Mouse (Mus musculus): ENCODE measurements around the gene Adat1. TPM values are rescaled to one million over a fixed set of nuclear protein-coding genes. Genes with fewer than 3 reads are reported as not detected.

Adat1 gene
- polyA plus RNA-seq, 1 experiment from 2014 or later = 17.8 TPM

DNA sequence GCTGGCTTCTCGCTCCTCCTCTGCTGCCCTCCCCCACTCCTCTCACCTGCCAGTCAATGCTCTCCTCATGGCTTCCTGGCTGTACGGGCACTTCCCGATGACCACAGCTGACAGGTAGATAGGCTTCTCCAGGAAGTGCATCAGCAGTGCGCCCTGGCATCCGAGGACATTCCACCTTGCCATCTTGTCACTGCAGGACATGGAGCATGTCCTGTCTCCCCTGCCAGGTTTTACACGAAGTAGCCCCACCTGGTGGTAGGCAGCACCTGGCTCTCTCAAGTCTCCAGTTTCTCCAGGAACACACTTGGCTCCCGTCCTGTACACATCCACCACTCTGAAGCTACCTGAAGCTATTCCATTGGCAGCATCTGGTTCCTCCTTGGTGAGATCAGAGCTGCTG is 10.0 kb downstream of the Adat1 start:
- no peak for ATAC-seq (replicated peaks; ENCODE audit: low FRiP score)
- Histone ChIP-seq H3K36me3 (ENCODE audit: control insufficient read depth, insufficient read depth, low read length) (peaks cover 18% of the 10 kb centered on the region; the same call in 1 of the 2 replicates), H3K27ac (ENCODE audit: low read depth, low read length) (no peak overlapping the region)

GRCm38 (mm10) chr8:111978147-111978546 is 14.0 kb downstream of the Adat1 start:
- no peak overlapping the region for H3K27ac ChIP-seq (ENCODE audit: low read depth, low read length)
- H3K9ac ChIP-seq (ENCODE audit: low read depth, low read length) = no peak overlapping the region
- H3K27me3 ChIP-seq (replicated peaks; ENCODE audit: control insufficient read depth, insufficient read depth, low read length) = no peaks in the 10 kb centered on the region
- H3K4me2 ChIP-seq = peak overlapping the region; percentile 2; the same call in 1 of the 2 replicates
- ATAC-seq (replicated peaks; ENCODE audit: low FRiP score) (peak; percentile 37; the same call in 1 of the 2 replicates), DNase-seq (ENCODE audit: low spot score) (no peak)
- H3K36me3 ChIP-seq (ENCODE audit: control insufficient read depth, insufficient read depth, low read length) = peaks cover 31% of the 10 kb centered on the region; the same call in 1 of the 2 replicates
- no peak overlapping the region for H3K4me3 ChIP-seq (ENCODE audit: low read depth, low read length)
- no peaks in the 10 kb centered on the region; the same call in 1 of the 2 replicates for H3K4me1 ChIP-seq (replicated peaks; ENCODE audit: control insufficient read depth, insufficient read depth, low read length)
- no peaks in the 10 kb centered on the region for H3K9me3 ChIP-seq (ENCODE audit: control insufficient read depth, low read length)
- WGBS = 76% methylated on average over 10 of the region's 10 CpGs

More for the DNA sequence above, 10.0 kb downstream of the Adat1 start:
- no peak overlapping the region for H3K9ac ChIP-seq (ENCODE audit: low read depth, low read length)
- no peaks in the 10 kb centered on the region; the same call in 1 of the 2 replicates for H3K4me1 ChIP-seq (replicated peaks; ENCODE audit: control insufficient read depth, insufficient read depth, low read length)
- no peaks in the 10 kb centered on the region for H3K9me3 ChIP-seq (ENCODE audit: control insufficient read depth, low read length)
- 77% methylated on average over 7 of the region's 7 CpGs for WGBS
- no peaks in the 10 kb centered on the region for H3K27me3 ChIP-seq (replicated peaks; ENCODE audit: control insufficient read depth, insufficient read depth, low read length)
- no peak overlapping the region for H3K4me3 ChIP-seq (ENCODE audit: low read depth, low read length)
- DNase-seq (ENCODE audit: low spot score) = no peak
- no peak overlapping the region for H3K4me2 ChIP-seq

DNA sequence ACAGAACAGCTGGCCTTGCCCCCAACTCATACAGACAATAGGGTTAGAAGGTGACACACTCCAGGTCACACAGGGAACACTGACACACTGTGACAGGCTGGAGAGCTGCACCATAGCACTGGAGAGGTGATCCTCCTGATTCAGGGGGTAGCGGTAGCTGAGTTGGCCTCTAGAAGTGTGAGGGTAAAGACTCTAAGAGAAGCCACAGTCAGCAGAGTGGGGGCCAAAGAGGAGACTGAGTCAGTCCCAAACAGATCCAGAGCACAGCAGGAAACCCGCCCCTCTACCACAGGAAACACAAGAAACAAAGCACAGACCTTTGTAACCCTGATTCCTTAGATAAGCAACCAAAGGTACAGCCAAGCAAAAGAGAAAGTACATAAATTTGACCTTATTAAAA is 15.8 kb downstream of the Adat1 start:
- Histone ChIP-seq H3K4me1 (replicated peaks; ENCODE audit: control insufficient read depth, insufficient read depth, low read length) (no peaks in the 10 kb centered on the region; the same call in 1 of the 2 replicates), H3K4me3 (ENCODE audit: low read depth, low read length) (no peak overlapping the region), H3K36me3 (ENCODE audit: control insufficient read depth, insufficient read depth, low read length) (peaks cover 26% of the 10 kb centered on the region; the same call in 1 of the 2 replicates), H3K27ac (ENCODE audit: low read depth, low read length) (no peak overlapping the region; the same call in 1 of the 2 replicates), H3K9me3 (ENCODE audit: control insufficient read depth, low read length) (no peaks in the 10 kb centered on the region), H3K27me3 (replicated peaks; ENCODE audit: control insufficient read depth, insufficient read depth, low read length) (no peaks in the 10 kb centered on the region), H3K4me2 (no peak overlapping the region), H3K9ac (ENCODE audit: low read depth, low read length) (no peak overlapping the region)
- WGBS = 66% methylated on average over 2 of the region's 2 CpGs
- DNase-seq (ENCODE audit: low spot score) (no peak), ATAC-seq (replicated peaks; ENCODE audit: low FRiP score) (0 out of 2 replicates have a peak, but pooled peaks have one; percentile 24)

DNA sequence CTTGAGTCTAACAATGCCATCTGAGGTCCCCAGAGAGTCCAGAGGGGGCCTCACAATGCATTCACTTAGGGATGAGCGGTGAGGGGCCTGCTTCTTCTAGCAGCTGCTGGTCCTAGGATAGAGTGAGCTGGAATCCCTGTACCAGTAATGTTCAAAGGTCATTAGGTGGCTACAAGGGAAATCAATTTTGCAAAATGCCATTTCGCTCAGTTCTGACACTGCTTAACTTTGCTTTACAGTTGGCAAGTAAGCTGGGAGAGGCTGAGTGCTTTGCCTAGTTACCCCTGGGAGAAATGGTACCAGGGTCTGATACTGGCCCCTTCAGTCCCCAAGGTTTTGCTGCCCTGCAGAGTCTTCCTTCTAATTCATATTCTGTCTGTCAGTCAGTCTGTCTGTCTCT is 16.4 kb downstream of the Adat1 start:
- Histone ChIP-seq H3K27ac (ENCODE audit: low read depth, low read length) (no peak overlapping the region), H3K27me3 (replicated peaks; ENCODE audit: control insufficient read depth, insufficient read depth, low read length) (no peaks in the 10 kb centered on the region), H3K4me2 (no peak overlapping the region), H3K9me3 (ENCODE audit: control insufficient read depth, low read length) (no peaks in the 10 kb centered on the region), H3K4me3 (ENCODE audit: low read depth, low read length) (no peak overlapping the region), H3K4me1 (replicated peaks; ENCODE audit: control insufficient read depth, insufficient read depth, low read length) (no peaks in the 10 kb centered on the region; the same call in 1 of the 2 replicates), H3K36me3 (ENCODE audit: control insufficient read depth, insufficient read depth, low read length) (peaks cover 26% of the 10 kb centered on the region; the same call in 1 of the 2 replicates), H3K9ac (ENCODE audit: low read depth, low read length) (no peak overlapping the region)
- WGBS = 90% methylated on average over 2 of the region's 2 CpGs
- DNase-seq (ENCODE audit: low spot score) = no peak
- ATAC-seq (replicated peaks; ENCODE audit: low FRiP score) = no peak

DNA sequence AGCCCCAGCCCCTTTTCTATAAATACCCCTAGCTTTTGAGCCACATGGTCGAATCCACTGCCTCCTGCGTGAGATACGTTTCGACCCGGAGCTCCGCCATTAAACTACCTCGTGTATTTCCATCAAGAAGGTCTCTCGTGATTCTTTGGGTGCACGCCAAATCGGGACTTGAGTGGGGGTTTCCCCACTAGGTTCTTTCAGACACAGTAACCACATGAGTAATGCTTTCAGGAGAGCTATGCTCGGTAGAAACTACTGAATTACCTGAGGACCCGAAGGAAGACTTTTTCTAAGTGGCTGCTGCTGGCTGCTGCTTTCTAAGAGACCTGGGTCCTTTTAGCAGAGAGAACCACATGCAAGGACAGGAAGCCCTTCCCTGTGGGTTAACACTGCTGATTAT is 18.0 kb downstream of the Adat1 start:
- no peak for DNase-seq (ENCODE audit: low spot score)
- no peak overlapping the region for H3K4me3 ChIP-seq (ENCODE audit: low read depth, low read length)
- H3K27ac ChIP-seq (ENCODE audit: low read depth, low read length) = no peak overlapping the region
- peaks cover 28% of the 10 kb centered on the region; the same call in 1 of the 2 replicates for H3K36me3 ChIP-seq (ENCODE audit: control insufficient read depth, insufficient read depth, low read length)
- H3K4me2 ChIP-seq = no peak overlapping the region
- H3K9ac ChIP-seq (ENCODE audit: low read depth, low read length) = no peak overlapping the region
- H3K9me3 ChIP-seq (ENCODE audit: control insufficient read depth, low read length) = no peaks in the 10 kb centered on the region
- WGBS = 97% methylated on average over 12 of the region's 12 CpGs
- ATAC-seq (replicated peaks; ENCODE audit: low FRiP score) = no peak
- H3K27me3 ChIP-seq (replicated peaks; ENCODE audit: control insufficient read depth, insufficient read depth, low read length) = no peaks in the 10 kb centered on the region
- H3K4me1 ChIP-seq (replicated peaks; ENCODE audit: control insufficient read depth, insufficient read depth, low read length) = no peaks in the 10 kb centered on the region; the same call in 1 of the 2 replicates

GRCm38 (mm10) chr8:111968991-111969390 is 23.1 kb downstream of the Adat1 start:
- ATAC-seq (replicated peaks; ENCODE audit: low FRiP score) = no peak
- Histone ChIP-seq H3K9me3 (ENCODE audit: control insufficient read depth, low read length) (no peaks in the 10 kb centered on the region), H3K4me3 (ENCODE audit: low read depth, low read length) (no peak overlapping the region), H3K4me2 (no peak overlapping the region), H3K27me3 (replicated peaks; ENCODE audit: control insufficient read depth, insufficient read depth, low read length) (no peaks in the 10 kb centered on the region), H3K9ac (ENCODE audit: low read depth, low read length) (no peak overlapping the region), H3K4me1 (replicated peaks; ENCODE audit: control insufficient read depth, insufficient read depth, low read length) (no peaks in the 10 kb centered on the region), H3K27ac (ENCODE audit: low read depth, low read length) (no peak overlapping the region), H3K36me3 (ENCODE audit: control insufficient read depth, insufficient read depth, low read length) (peaks cover 8% of the 10 kb centered on the region; the same call in 1 of the 2 replicates)
- no peak for DNase-seq (ENCODE audit: low spot score)
- WGBS = 68% methylated on average over 5 of the region's 5 CpGs

GRCm38 (mm10) chr8:111968541-111968940 is 23.6 kb downstream of the Adat1 start:
- ATAC-seq (replicated peaks; ENCODE audit: low FRiP score) = no peak
- peaks cover 6% of the 10 kb centered on the region; the same call in 1 of the 2 replicates for H3K36me3 ChIP-seq (ENCODE audit: control insufficient read depth, insufficient read depth, low read length)
- 89% methylated on average over 10 of the region's 10 CpGs for WGBS

DNA sequence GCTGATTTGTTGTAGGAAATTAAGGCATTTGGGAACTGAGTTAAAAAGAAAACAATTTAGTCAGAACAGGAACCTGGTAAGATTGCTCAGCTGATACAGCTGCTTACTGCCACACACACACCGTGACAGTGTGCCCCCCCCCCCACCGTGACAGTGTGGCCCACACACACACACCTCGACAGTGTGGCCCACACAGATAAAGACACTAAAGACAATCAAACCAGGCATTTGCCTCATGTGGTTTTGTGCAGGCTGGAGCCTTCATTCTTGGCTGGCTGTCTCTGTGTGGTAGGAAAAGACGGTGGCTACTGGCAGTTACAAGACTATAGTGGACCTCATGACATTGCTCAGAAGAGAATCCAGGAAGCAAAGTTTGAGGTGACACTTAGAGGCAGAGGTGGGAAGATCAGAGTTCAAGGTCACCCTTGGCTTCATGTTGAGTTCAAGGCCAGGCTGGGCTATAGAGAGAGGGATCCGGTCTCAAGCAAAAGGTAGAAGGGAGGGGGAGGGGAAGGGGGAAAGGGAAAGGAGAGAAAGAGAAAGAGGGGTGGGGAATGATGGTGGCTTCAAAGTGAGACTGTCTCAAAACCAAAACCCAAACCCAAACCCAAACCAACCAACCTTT is 24.7 kb downstream of the Adat1 start:
- Histone ChIP-seq H3K36me3 (ENCODE audit: control insufficient read depth, insufficient read depth, low read length) (peaks cover 2% of the 10 kb centered on the region; the same call in 1 of the 2 replicates), H3K9ac (ENCODE audit: low read depth, low read length) (no peak overlapping the region), H3K4me3 (ENCODE audit: low read depth, low read length) (no peak overlapping the region), H3K27me3 (replicated peaks; ENCODE audit: control insufficient read depth, insufficient read depth, low read length) (no peaks in the 10 kb centered on the region), H3K4me1 (replicated peaks; ENCODE audit: control insufficient read depth, insufficient read depth, low read length) (no peaks in the 10 kb centered on the region), H3K27ac (ENCODE audit: low read depth, low read length) (no peak overlapping the region), H3K9me3 (ENCODE audit: control insufficient read depth, low read length) (no peaks in the 10 kb centered on the region), H3K4me2 (no peak overlapping the region)
- ATAC-seq (replicated peaks; ENCODE audit: low FRiP score) (peak; percentile 75), DNase-seq (ENCODE audit: low spot score) (no peak)
- 46% methylated on average over 5 of the region's 5 CpGs for WGBS

More at GRCm38 (mm10) chr8:111968541-111968940, 23.6 kb downstream of the Adat1 start:
- Histone ChIP-seq H3K9ac (ENCODE audit: low read depth, low read length) (no peak overlapping the region), H3K4me1 (replicated peaks; ENCODE audit: control insufficient read depth, insufficient read depth, low read length) (no peaks in the 10 kb centered on the region), H3K9me3 (ENCODE audit: control insufficient read depth, low read length) (no peaks in the 10 kb centered on the region), H3K4me3 (ENCODE audit: low read depth, low read length) (no peak overlapping the region), H3K27ac (ENCODE audit: low read depth, low read length) (no peak overlapping the region), H3K4me2 (no peak overlapping the region), H3K27me3 (replicated peaks; ENCODE audit: control insufficient read depth, insufficient read depth, low read length) (no peaks in the 10 kb centered on the region)
- no peak for DNase-seq (ENCODE audit: low spot score)

Measured in liver, embryonic 11.5 days (tissue).